Mouse (Mus musculus) liver, embryonic 14.5 days (tissue): ENCODE measurements around the gene Necab3.

Experiments used
- CTCF ChIP-seq: IDR thresholded peaks from 2 replicates; pipeline ENCODE4 v1.5.1; 2016; ENCODE audit warnings: antibody characterized with exemption, low read depth, control low read depth
- EP300 ChIP-seq: IDR thresholded peaks from 2 replicates; pipeline ENCODE4 v1.6.1; 2016; ENCODE audit warnings: antibody characterized with exemption, low read depth

DNA sequence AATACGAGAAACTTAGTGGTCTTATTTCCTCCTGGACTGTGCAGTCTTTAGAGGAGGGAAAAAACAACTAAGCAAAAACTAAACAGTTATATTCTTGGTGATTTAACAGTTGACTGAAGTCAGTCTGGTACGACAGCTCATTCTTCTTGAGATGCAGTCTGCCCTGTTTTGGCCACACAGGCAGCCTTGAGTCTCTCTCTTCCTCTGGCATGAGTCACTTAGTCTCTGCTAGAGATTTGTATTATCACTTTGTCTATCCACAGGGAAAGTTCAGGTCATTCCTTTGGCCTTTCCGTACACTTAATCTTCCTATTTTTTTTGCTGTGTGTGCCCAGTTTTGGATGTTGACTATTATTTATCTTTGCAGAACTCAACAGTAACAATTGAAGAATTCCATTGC is 48.5 kb downstream of the Necab3 start:
- no peak for TF ChIP-seq EP300
- TF ChIP-seq CTCF = no peak
